Comparison of ENCODE assay signal across 7 mouse cellular contexts in genomic region chr16:78577085-78577671, GRCm38 (mm10). TPM values are rescaled to one million over a fixed set of nuclear protein-coding genes. Genes with fewer than 3 reads are reported as not detected.
A peak's percentile ranks its signal among the peaks of the same experiment; 100 is the strongest.
DNase-seq lines count a peak whose midpoint lies in the region; ATAC-seq lines count a peak whose summit lies in the region.

No protein-coding gene starts in this region.

- 22% methylated on average over 14 of the region's 14 CpGs for WGBS in hindbrain, embryonic 16.5 days
- WGBS in neural tube, embryonic 13.5 days = 29% methylated on average over 14 of the region's 14 CpGs

- no peaks in the 10 kb centered on the region for H3K27me3 ChIP-seq in hindbrain, embryonic 16.5 days (replicated peaks; ENCODE audit: control insufficient read depth, insufficient read depth, low read length)
- H3K27me3 ChIP-seq in neural tube, embryonic 13.5 days = no peaks in the 10 kb centered on the region

- H3K9ac ChIP-seq in hindbrain, embryonic 16.5 days (ENCODE audit: low read depth, low read length) = peak overlapping the region; percentile 80
- H3K9ac ChIP-seq in neural tube, embryonic 13.5 days = peak overlapping the region; percentile 83

- peaks cover 10% of the 10 kb centered on the region for H3K4me1 ChIP-seq in hindbrain, embryonic 16.5 days (ENCODE audit: control insufficient read depth, insufficient read depth, low read depth, low read length)
- peaks cover 33% of the 10 kb centered on the region for H3K4me1 ChIP-seq in neural tube, embryonic 13.5 days (replicated peaks)

- ATAC-seq in hindbrain, embryonic 16.5 days = peak; percentile 5
- ATAC-seq in neural tube, embryonic 13.5 days (ENCODE audit: low read depth) = peak; percentile 6; the same call in 1 of the 2 replicates

- peak; percentile 57 to 61 for DNase-seq in CD8-positive naive resting alpha-beta T cell, adult 2 months (ENCODE audit: low read depth in 2 of 2, low spot score in 2 of 2)
- DNase-seq in NIH3T3 (ENCODE audit: low read depth) = peak; percentile 67
- DNase-seq in fibroblast of lung, adult 2 months (ENCODE audit: low read depth) = peak; percentile 71
- DNase-seq in lung, adult 18-20 months = peak; percentile 42 to 73
- DNase-seq in yolk sac, embryonic 10.5 days (ENCODE audit: low spot score) = no peak

- no peaks in the 10 kb centered on the region for H3K9me3 ChIP-seq in hindbrain, embryonic 16.5 days (ENCODE audit: control insufficient read depth, low read length)
- H3K9me3 ChIP-seq in neural tube, embryonic 13.5 days = no peaks in the 10 kb centered on the region

- no peak overlapping the region for H3K27ac ChIP-seq in hindbrain, embryonic 16.5 days (ENCODE audit: low read depth, low read length)
- H3K27ac ChIP-seq in neural tube, embryonic 13.5 days (replicated peaks) = 0 out of 2 replicates have a peak overlapping the region, but pooled peaks have one; percentile 86

- H3K36me3 ChIP-seq in hindbrain, embryonic 16.5 days (ENCODE audit: control insufficient read depth, insufficient read depth, low read length) = no peaks in the 10 kb centered on the region
- no peaks in the 10 kb centered on the region for H3K36me3 ChIP-seq in neural tube, embryonic 13.5 days

- peak overlapping the region; percentile 81 for H3K4me2 ChIP-seq in hindbrain, embryonic 16.5 days (ENCODE audit: low read length)
- H3K4me2 ChIP-seq in neural tube, embryonic 13.5 days = peak overlapping the region; percentile 71

- H3K4me3 ChIP-seq in hindbrain, embryonic 16.5 days (ENCODE audit: low read length) = peak overlapping the region; percentile 86
- H3K4me3 ChIP-seq in neural tube, embryonic 13.5 days = peak overlapping the region; percentile 80

RNA-seq across cellular contexts. Expression of gene D16Ertd472e, which starts 0.7 kb away (rescaled TPM):
- polyA plus RNA-seq in hindbrain, embryonic 16.5 days (2015; fragmentation: Nextera tagmentation; extraction: Ambion mirVana) = 5.5 and 7.0 TPM in 2 replicates
- polyA plus RNA-seq in neural tube, embryonic 13.5 days (2015; fragmentation: Nextera tagmentation; extraction: Ambion mirVana) = 6.8 and 9.5 TPM in 2 replicates
